Mouse (Mus musculus) cerebellum, adult (tissue): ENCODE data around the gene Cish.

ENCODE experiments used
- ATAC-seq: cut with Nextera tagmentation; 2 replicates; pipeline ENCODE4 v1.9.2; 2017; ENCODE audit warnings: mild to moderate bottlenecking, moderate library complexity, mixed read lengths; ENCODE audit not compliant: insufficient number of reproducible peaks, low FRiP score, low TSS enrichment

Gene Cish

GRCm38 (mm10) chr9:107343146-107343943, 47.5 kb downstream of the Cish start:
- ATAC-seq, result peak; percentile 46; the same call in 1 of the 2 replicates

- ATAC-seq, result no peak
Observed at GRCm38 (mm10) chr9:107344027-107344426, 48.2 kb downstream of the Cish start.

GRCm38 (mm10) chr9:107346081-107346480, 50.3 kb downstream of the Cish start:
- no peak for ATAC-seq

GRCm38 (mm10) chr9:107347586-107348183, 51.9 kb downstream of the Cish start:
- no peak for ATAC-seq

- no peak for ATAC-seq
Observed at GRCm38 (mm10) chr9:107349321-107349720, 53.5 kb downstream of the Cish start.
